Mouse (Mus musculus) embryonic fibroblast, embryonic 13.5 days (primary cell): ENCODE data around the gene Naaladl2. TPM values are rescaled to one million over a fixed set of nuclear protein-coding genes. Genes with fewer than 3 reads are reported as not detected.
"Not testable (repeated sequence)": the region's sequence is repeated elsewhere in the genome, so short reads cannot be mapped to it uniquely, and the experiment has no call there.

Source experiments
- H3K27ac ChIP-seq: 2 replicates; pipeline ENCODE4 v1.5.1; 2012; ENCODE audit warnings: low read length, control low read depth, inconsistent platforms; ENCODE audit not compliant: insufficient read depth
- H3K4me1 ChIP-seq: 2 replicates; pipeline ENCODE4 v1.6.1; 2011; ENCODE audit warnings: low read length; ENCODE audit not compliant: control insufficient read depth, insufficient read depth
- H3K4me3 ChIP-seq: 2 replicates; pipeline ENCODE4 v1.5.1; 2011; ENCODE audit warnings: mild to moderate bottlenecking, control low read depth, low read length; ENCODE audit not compliant: insufficient read depth
- CTCF ChIP-seq: IDR thresholded peaks from 2 replicates; pipeline ENCODE4 v1.5.1; 2011; ENCODE audit warnings: mild to moderate bottlenecking, control low read depth, low read length, moderate library complexity, borderline replicate concordance; ENCODE audit not compliant: insufficient read depth
- POLR2A ChIP-seq: IDR thresholded peaks from 2 replicates; pipeline ENCODE4 v1.6.1; 2011; ENCODE audit warnings: low read depth, mild to moderate bottlenecking, control low read depth, low read length, moderate library complexity
- polyA plus RNA-seq: library from polyadenylated mRNA; stranded (reverse); fragments of >200 nt; gene quantifications from 2 replicates; pipeline ENCODE4 v1.2.4, GENCODE M21; 2011; ENCODE audit warnings: low read depth; ENCODE audit not compliant: missing spikeins, insufficient read length

Gene Naaladl2
- polyA plus RNA-seq, 1 experiment: 10.4 TPM

DNA sequence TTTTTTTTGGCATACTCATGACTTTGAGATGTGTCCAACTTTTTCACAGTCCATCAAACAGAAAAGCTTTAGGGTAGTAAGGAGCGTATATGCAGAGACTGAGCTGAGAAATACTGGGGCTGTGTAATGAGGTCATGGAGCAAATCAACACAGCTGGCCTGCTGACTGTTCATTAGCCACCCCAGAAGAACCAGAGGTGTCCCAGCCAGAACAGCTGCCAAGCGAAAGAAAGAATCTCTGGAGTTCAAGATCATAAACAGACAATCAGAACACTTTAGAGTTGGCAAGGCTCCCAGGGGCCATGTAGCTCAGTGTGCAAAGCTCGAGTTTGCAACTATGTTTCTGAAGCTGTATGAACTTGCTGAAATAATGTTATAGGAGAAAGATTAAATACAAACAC is 35.1 kb downstream of the Naaladl2 start:
- H3K4me3 ChIP-seq: no peak overlapping the region
- TF ChIP-seq POLR2A (no peak), CTCF (no peak)
- H3K4me1 ChIP-seq: peaks cover 2% of the 10 kb centered on the region; the same call in 1 of the 2 replicates
- H3K27ac ChIP-seq: no peak overlapping the region

DNA sequence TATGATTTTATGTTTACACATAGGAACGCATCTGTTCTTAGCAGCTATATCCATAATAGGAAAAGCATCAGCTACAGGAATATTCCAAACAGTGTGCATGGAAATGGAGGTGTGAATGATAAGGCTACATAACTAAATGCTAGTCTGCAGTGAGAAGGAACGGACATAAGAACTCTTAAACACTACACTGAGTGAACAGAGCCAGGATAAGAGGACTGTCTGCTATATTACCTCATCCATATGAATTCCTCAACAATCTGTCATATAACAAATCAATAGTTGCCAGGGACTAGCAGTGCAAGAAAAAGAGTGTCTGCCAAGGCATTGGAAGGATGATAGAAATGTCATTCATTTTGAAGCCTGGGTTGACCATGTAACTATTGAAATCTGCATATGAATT is 51.1 kb downstream of the Naaladl2 start:
- TF ChIP-seq CTCF (no peak), POLR2A (no peak)
- Histone ChIP-seq H3K4me3 (no peak overlapping the region), H3K27ac (no peak overlapping the region), H3K4me1 (no peaks in the 10 kb centered on the region)

DNA sequence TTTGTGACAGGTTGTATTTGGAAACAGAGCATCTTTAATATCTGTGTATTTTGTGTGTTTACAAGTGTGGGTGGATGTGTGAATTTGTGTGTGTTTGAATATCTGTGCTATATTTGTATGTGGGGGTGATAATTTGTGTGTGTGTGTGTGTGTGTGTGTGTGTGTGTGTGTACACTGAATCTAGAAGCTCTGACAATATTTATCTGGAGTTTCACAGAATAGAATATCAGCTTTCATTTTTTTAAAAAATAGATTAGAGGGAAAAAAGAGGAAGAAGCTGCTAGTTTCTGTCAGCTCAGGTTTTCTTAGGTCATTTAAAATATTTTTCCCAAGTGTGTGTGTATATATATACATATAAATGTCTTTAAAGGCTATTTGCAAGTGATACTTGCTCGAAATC is 68.3 kb downstream of the Naaladl2 start:
- H3K4me3 ChIP-seq: no peak overlapping the region
- no peaks in the 10 kb centered on the region for H3K4me1 ChIP-seq
- no peak overlapping the region for H3K27ac ChIP-seq
- TF ChIP-seq POLR2A: no peak
- TF ChIP-seq CTCF: no peak

DNA sequence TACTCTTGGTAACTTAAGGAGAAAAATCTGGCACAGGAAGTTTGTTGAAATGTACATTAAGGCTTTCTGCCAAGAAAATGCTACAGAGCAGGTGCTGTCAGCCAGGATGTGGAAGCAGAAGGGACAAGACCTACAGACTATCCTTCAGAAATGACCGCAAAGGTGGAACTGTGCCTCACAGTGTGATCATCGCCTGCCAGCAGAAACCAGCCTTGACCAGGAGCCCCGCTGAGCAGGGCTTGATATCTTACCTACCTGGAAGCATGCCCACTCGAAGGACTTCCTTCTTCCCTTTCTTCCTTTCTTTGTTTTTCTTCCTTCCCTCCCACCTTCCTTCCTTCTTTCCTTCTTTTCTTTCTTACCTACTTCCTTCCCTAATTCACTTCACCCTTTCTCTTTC is 69.8 kb downstream of the Naaladl2 start:
- no peak overlapping the region for H3K27ac ChIP-seq

DNA sequence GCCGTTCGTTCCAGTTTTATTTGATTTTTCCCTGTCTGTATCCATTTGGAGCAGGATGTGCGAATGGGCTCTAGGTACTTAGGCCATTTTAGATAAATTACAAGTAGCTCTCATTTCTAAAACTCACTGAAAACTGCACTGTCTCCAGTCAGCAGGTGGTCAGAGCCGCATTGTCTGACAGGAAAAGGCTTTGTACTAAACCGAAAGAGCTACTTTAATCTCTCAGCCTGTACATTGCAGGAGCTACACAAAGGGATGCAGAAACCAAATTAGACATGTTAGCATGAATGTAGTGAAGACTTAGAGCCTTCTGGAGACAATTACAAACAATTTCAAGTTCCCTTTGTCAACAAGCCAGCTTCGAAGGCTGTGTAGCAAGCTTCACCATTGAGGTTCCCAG is 70.2 kb downstream of the Naaladl2 start:
- no peak overlapping the region for H3K27ac ChIP-seq
- TF ChIP-seq CTCF (no peak), POLR2A (no peak)
- no peaks in the 10 kb centered on the region for H3K4me1 ChIP-seq
- no peak overlapping the region for H3K4me3 ChIP-seq

More for the DNA sequence above, 69.8 kb downstream of the Naaladl2 start:
- Histone ChIP-seq H3K4me1 (no peaks in the 10 kb centered on the region), H3K4me3 (no peak overlapping the region)
- no peak for TF ChIP-seq CTCF
- TF ChIP-seq POLR2A: no peak

DNA sequence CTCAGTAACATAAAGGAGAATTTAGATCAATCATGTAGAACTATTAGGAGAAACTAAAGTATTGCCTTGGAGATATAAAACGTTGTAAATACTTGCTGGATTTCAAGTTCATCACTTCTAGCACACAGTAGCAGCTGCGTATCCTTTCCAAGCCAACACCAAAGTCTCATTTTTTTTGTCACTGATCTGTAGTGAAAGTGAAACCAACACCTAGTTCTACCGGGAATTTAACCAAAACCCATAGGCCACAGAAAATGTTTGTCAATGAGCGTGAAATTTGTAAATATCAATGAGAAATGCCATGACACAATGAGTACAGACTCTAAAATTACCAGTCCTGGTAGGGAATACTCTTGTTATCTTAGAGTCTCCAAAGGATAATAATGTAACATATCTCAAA is 80.8 kb downstream of the Naaladl2 start:
- no peak overlapping the region for H3K27ac ChIP-seq
- TF ChIP-seq CTCF (no peak), POLR2A (no peak)
- H3K4me3 ChIP-seq: no peak overlapping the region
- H3K4me1 ChIP-seq: no peaks in the 10 kb centered on the region

DNA sequence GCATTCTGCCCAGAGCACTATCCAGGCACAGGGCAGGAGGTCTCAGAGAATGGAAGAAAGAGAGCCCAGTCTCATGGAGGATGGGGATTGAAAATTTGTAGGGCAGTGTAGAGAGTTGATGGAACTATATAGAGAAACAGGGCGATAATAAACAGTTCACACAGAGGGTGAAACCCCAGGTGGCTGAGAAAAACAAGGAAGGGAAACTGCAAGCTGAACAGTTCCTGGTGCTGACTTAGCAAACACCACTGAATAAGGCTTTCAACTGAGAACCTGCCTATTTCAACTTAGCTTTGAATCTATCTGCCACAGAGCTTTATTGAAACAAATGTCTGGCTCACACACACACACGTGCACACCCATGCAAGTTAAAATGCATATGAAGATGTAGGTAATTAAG is 91.1 kb downstream of the Naaladl2 start:
- TF ChIP-seq CTCF: no peak
- no peak for TF ChIP-seq POLR2A
- Histone ChIP-seq H3K27ac (no peak overlapping the region), H3K4me1 (no peaks in the 10 kb centered on the region)

DNA sequence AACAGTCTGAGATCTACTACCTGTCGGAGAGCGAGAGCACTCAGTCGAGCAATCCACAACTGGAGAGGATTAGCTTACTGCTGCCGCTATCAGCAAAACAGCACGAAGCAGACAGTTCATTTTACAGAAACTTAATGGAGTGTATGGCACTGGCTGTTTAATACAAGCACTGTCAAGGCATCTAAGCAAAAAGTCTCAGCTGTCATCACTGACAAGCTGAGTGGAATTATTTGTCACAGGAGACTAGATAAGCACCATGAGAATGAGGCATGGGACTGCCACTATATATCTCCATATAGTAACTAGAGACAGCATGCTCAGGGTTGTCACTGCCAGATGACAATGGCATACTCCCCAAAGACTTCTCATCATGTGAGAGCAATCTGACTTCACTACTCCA is 124.1 kb downstream of the Naaladl2 start:
- H3K4me1 ChIP-seq: no peaks in the 10 kb centered on the region
- H3K27ac ChIP-seq: no peak overlapping the region
- H3K4me3 ChIP-seq: no peak overlapping the region
- TF ChIP-seq POLR2A (no peak), CTCF (no peak)

More for the DNA sequence above, 91.1 kb downstream of the Naaladl2 start:
- H3K4me3 ChIP-seq: no peak overlapping the region

DNA sequence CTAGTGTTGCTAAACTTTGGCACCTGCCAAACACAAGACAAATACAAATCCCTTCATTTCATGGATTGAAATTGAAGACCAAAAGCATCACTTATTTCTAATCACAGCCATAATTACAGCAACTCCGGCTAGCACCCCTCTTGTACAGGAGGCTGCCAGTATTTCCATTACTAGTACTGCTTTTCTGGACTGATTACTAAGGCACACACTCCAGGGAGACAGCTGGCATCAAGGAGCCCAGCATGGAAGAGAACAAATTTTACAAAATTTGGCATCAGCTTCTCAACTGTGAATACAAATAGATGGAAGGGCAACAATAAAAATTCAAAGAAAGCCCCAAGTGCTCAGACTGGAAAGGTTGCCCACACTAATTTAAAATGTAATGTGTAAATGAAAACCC is 133.3 kb downstream of the Naaladl2 start:
- no peak overlapping the region for H3K27ac ChIP-seq
- no peak overlapping the region for H3K4me3 ChIP-seq
- H3K4me1 ChIP-seq: no peaks in the 10 kb centered on the region
- no peak for TF ChIP-seq POLR2A
- TF ChIP-seq CTCF: no peak

DNA sequence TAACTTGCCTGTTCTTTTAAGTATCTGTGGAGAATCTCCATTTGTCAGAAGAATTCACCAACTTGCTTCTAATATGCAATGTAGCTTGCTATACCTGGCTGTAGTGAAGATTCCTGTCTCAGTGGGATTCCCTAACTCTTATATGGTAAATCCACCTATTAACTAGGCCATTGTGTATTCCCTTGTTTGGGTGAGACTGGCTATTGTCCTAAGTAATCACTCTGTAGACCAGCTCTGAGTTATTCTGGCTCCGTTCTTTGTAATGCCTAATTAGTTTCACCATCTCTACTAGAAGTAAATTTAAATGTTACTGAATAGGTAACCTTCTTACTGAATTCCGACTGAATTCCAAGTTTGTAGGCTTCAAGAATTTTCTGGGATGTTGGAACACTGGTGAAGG is 137.3 kb downstream of the Naaladl2 start:
- not testable (repeated sequence) for H3K27ac ChIP-seq, H3K4me1 ChIP-seq, H3K4me3 ChIP-seq

DNA sequence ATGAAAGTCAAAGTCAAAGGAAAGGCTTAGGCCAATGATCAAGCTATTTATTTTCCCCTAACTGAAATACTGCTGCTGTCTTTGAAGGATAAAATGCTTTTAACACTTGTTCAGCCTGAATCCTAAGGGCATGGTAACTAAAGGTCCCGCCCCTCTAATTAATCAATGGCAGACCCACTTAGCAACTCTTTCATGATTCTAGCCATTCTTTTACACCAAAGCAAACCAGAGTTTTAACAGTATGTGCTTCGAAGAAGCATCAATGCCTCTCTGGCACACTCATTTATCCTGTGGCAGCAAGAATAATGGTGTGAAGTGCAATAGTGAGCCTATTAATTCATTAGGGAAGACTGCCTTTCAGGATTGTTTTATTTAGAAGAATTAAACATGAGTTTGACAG is 151.5 kb downstream of the Naaladl2 start:
- H3K27ac ChIP-seq: no peak overlapping the region
- H3K4me3 ChIP-seq: no peak overlapping the region
- no peak for TF ChIP-seq CTCF
- H3K4me1 ChIP-seq: no peaks in the 10 kb centered on the region
